Mouse (Mus musculus): ENCODE results near the gene Iapp. TPM values are rescaled to one million over a fixed set of nuclear protein-coding genes. Genes with fewer than 3 reads are reported as not detected.

Gene Iapp
- total and polyA plus RNA-seq, 3 experiments, result not detected

GRCm38 (mm10) chr6:142317106-142317505 lies 18.9 kb downstream of the Iapp start:
- dilution Hi-C loops (cut with MboI; ENCODE audit: extremely low pct_ligation_motif_present, extremely low pct_unique_long_range_greater_than_20kb, low sequenced_read_pairs) (no loop called here), in situ Hi-C loops (cut with MboI; ENCODE audit: low pct_ligation_motif_present, low pct_unique_long_range_greater_than_20kb, low sequenced_read_pairs) (no loop called here)
- Histone ChIP-seq H3K4me2 (ENCODE audit: insufficient read depth, low read depth, poor library complexity, severe bottlenecking) (no peak overlapping the region), H3K9ac (ENCODE audit: insufficient read depth, low read depth) (no peak overlapping the region), H3K9me3 (replicated peaks; ENCODE audit: low read length) (no peaks in the 10 kb centered on the region), H3K4me1 (ENCODE audit: control insufficient read depth in 1 of 2, insufficient read depth in 2 of 2) (no peaks in the 10 kb centered on the region), H3K27me3 (replicated peaks) (no peaks in the 10 kb centered on the region), H3K27ac (ENCODE audit: insufficient read depth, low read depth) (no peak overlapping the region), H3K79me2 (replicated peaks; ENCODE audit: control insufficient read depth, extremely low read depth, insufficient read depth, poor library complexity, severe bottlenecking) (no peaks in the 10 kb centered on the region), H3K4me3 (replicated peaks in 1 of 3; ENCODE audit: low read depth in 2 of 3, low read length in 2 of 3, poor library complexity in 1 of 3) (no peak overlapping the region), H3K36me3 (replicated peaks in 1 of 2; ENCODE audit: control insufficient read depth in 1 of 2, insufficient read depth in 1 of 2, low read length in 1 of 2) (no peaks in the 10 kb centered on the region)
- TF ChIP-seq UBTF (IDR thresholded peaks at IDR 0.05; ENCODE audit: low read depth, low read length) (no peak), ZMIZ1 (IDR thresholded peaks at IDR 0.05; ENCODE audit: low read depth, low read length) (no peak), MXI1 (IDR thresholded peaks at IDR 0.05; ENCODE audit: low read depth, low read length) (no peak), CHD2 (IDR thresholded peaks at IDR 0.05; ENCODE audit: low read length) (no peak), TBP (conservative IDR thresholded peaks at IDR 0.05; ENCODE audit: low read depth, low read length) (no peak), BHLHE40 (IDR thresholded peaks at IDR 0.05; ENCODE audit: low read depth, low read length) (no peak), ETS1 (conservative IDR thresholded peaks at IDR 0.05; ENCODE audit: low read depth, low read length) (no peak), RAD21 (IDR thresholded peaks at IDR 0.05; ENCODE audit: low read depth, low read length) (no peak), IRF4 (IDR thresholded peaks at IDR 0.05; ENCODE audit: low read depth, low read length) (no peak), ZC3H11A (IDR thresholded peaks at IDR 0.05; ENCODE audit: low read depth, low read length) (no peak), KAT2A (IDR thresholded peaks at IDR 0.05; ENCODE audit: insufficient replicate concordance, low read length) (no peak), MAX (IDR thresholded peaks at IDR 0.05; ENCODE audit: low read length) (no peak), RCOR1 (conservative IDR thresholded peaks at IDR 0.05; ENCODE audit: low read depth, low read length) (no peak), ZKSCAN1 (IDR thresholded peaks at IDR 0.05; ENCODE audit: borderline replicate concordance, low read depth, low read length) (no peak), GABPA (IDR thresholded peaks at IDR 0.05; ENCODE audit: insufficient replicate concordance, low read depth, low read length) (no peak)
- no peak for DNase-seq (ENCODE audit: extremely low read depth)

GRCm38 (mm10) chr6:142322881-142323280 lies 24.7 kb downstream of the Iapp start, which contains the start of gene Slco1a5:
Slco1a5 (minus strand) TSS chr6:142322981.
- H3K4me3 ChIP-seq (replicated peaks in 1 of 3; ENCODE audit: low read depth in 2 of 3, low read length in 2 of 3, poor library complexity in 1 of 3), result no peak within 1 kb of the TSS
- no peaks in the 10 kb centered on the region for H3K27me3 ChIP-seq (replicated peaks)
- H3K27ac ChIP-seq (ENCODE audit: insufficient read depth, low read depth), result no peak within 1 kb of the TSS
- no peaks in the 10 kb centered on the region for H3K9me3 ChIP-seq (replicated peaks; ENCODE audit: low read length)
- no peak within 1 kb of the TSS for H3K9ac ChIP-seq (ENCODE audit: insufficient read depth, low read depth)
- dilution Hi-C loops (cut with MboI; ENCODE audit: extremely low pct_ligation_motif_present, extremely low pct_unique_long_range_greater_than_20kb, low sequenced_read_pairs), result no loop called here
- no peak for DNase-seq (ENCODE audit: extremely low read depth)
- in situ Hi-C loops (cut with MboI; ENCODE audit: low pct_ligation_motif_present, low pct_unique_long_range_greater_than_20kb, low sequenced_read_pairs), result no loop called here
- no peaks in the 10 kb centered on the region for H3K36me3 ChIP-seq (replicated peaks in 1 of 2; ENCODE audit: control insufficient read depth in 1 of 2, insufficient read depth in 1 of 2, low read length in 1 of 2)
- H3K4me1 ChIP-seq (ENCODE audit: control insufficient read depth in 1 of 2, insufficient read depth in 2 of 2), result no peaks in the 10 kb centered on the region
- H3K79me2 ChIP-seq (replicated peaks; ENCODE audit: control insufficient read depth, extremely low read depth, insufficient read depth, poor library complexity, severe bottlenecking), result no peaks in the 10 kb centered on the region
- no peak for TF ChIP-seq TCF12 (IDR thresholded peaks at IDR 0.05; ENCODE audit: low read depth, low read length)
- no peak for TF ChIP-seq EP300 (IDR thresholded peaks at IDR 0.05; ENCODE audit: low read length)
- TF ChIP-seq SMC3 (IDR thresholded peaks at IDR 0.05; ENCODE audit: low read depth, low read length), result no peak
- TF ChIP-seq JUN (IDR thresholded peaks at IDR 0.05; ENCODE audit: insufficient read depth, low read depth, low read length), result no peak
- no peak for TF ChIP-seq CTCF (conservative IDR thresholded peaks at IDR 0.05 in 1 of 2, IDR thresholded peaks at IDR 0.05 in 1 of 2; ENCODE audit: low read depth in 2 of 2, low read length in 2 of 2)
- no peak for TF ChIP-seq RCOR1 (conservative IDR thresholded peaks at IDR 0.05; ENCODE audit: low read depth, low read length)
- TF ChIP-seq RAD21 (IDR thresholded peaks at IDR 0.05; ENCODE audit: low read depth, low read length), result no peak
- TF ChIP-seq ZNF384 (IDR thresholded peaks at IDR 0.05; ENCODE audit: low read depth, low read length), result no peak
- no peak for TF ChIP-seq USF2 (conservative IDR thresholded peaks at IDR 0.05; ENCODE audit: low read depth, low read length)
- TF ChIP-seq MAX (IDR thresholded peaks at IDR 0.05; ENCODE audit: low read length), result no peak
- TF ChIP-seq POLR2A (IDR thresholded peaks at IDR 0.05; ENCODE audit: low read depth, low read length), result no peak
- no peak for TF ChIP-seq MAFK (IDR thresholded peaks at IDR 0.05; ENCODE audit: insufficient replicate concordance, low read length)
- TF ChIP-seq ETS1 (conservative IDR thresholded peaks at IDR 0.05; ENCODE audit: low read depth, low read length), result no peak
- TF ChIP-seq PAX5 (IDR thresholded peaks at IDR 0.05; ENCODE audit: low read length), result no peak
- H3K4me2 ChIP-seq (ENCODE audit: insufficient read depth, low read depth, poor library complexity, severe bottlenecking), result no peak within 1 kb of the TSS
